Mouse (Mus musculus) thymus, adult 2 months (tissue): ENCODE measurements around the gene Gm9112.
"Not testable (repeated sequence)": the region's sequence is repeated elsewhere in the genome, so short reads cannot be mapped to it uniquely, and the experiment has no call there.

Experiments used
- CTCF ChIP-seq: fragments of 200-500 bp; IDR thresholded peaks from 2 replicates; pipeline ENCODE4 v1.5.1; 2012; ENCODE audit warnings: mild to moderate bottlenecking, control low read depth, low read length, moderate library complexity, borderline replicate concordance; ENCODE audit not compliant: control insufficient read depth, poor library complexity, insufficient read depth; ENCODE audit errors: extremely low read depth
- POLR2A ChIP-seq: fragments of 200-500 bp; IDR thresholded peaks from 2 replicates; pipeline ENCODE4 v1.6.1; 2012; ENCODE audit warnings: mild to moderate bottlenecking, low read length, control low read depth, moderate library complexity; ENCODE audit not compliant: control insufficient read depth, poor library complexity, insufficient read depth; ENCODE audit errors: extremely low read depth

DNA sequence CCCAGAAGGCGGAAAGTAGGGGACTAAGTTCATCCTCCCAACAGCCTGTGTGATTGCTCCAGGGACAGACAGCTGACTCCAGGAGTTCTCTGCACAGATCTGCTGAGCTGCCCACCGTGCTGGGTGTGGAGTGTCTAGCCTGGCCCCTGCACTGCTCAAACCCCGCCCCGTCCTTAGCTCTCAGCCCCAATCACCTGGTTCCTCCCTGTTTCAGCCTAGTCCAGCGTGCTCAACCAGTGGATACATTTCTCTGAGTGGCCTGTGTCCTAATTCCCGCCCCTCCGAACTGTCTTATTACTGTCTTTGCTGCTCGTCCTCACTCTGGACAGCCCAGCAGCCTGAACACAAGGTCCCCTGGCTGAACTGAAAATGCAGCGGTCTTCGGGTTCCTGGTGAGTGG, at the start of gene Gm9112, which contains the start of gene Dmrtc1b:
- TF ChIP-seq POLR2A, CTCF: not testable (repeated sequence)
